Mouse (Mus musculus) olfactory bulb, adult 2 months (tissue): Measurements from ENCODE around the gene Sez6l. TPM values are rescaled to one million over a fixed set of nuclear protein-coding genes. Genes with fewer than 3 reads are reported as not detected.

ENCODE experiments used
- H3K27ac ChIP-seq: fragments of 200-500 bp; 2 replicates; pipeline ENCODE4 v1.5.1; 2012; ENCODE audit warnings: low read depth, low read length; ENCODE audit not compliant: insufficient read depth
- H3K4me1 ChIP-seq: fragments of 200-500 bp; 2 replicates; pipeline ENCODE4 v1.6.1; 2012; ENCODE audit warnings: low read length; ENCODE audit not compliant: control insufficient read depth, insufficient read depth
- H3K4me3 ChIP-seq: fragments of 200-500 bp; 2 replicates; pipeline ENCODE4 v1.5.1; 2012; ENCODE audit warnings: mild to moderate bottlenecking, low read depth, low read length, moderate library complexity; ENCODE audit not compliant: insufficient read depth
- CTCF ChIP-seq: fragments of 200-500 bp; IDR thresholded peaks from 2 replicates; pipeline ENCODE4 v1.5.1; 2012; ENCODE audit warnings: low read depth, mild to moderate bottlenecking, low read length, moderate library complexity; ENCODE audit not compliant: insufficient read depth
- POLR2A ChIP-seq: fragments of 200-500 bp; IDR thresholded peaks from 2 replicates; pipeline ENCODE4 v1.6.1; 2012; ENCODE audit warnings: mild to moderate bottlenecking, low read depth, low read length, moderate library complexity; ENCODE audit not compliant: insufficient read depth
- WGBS: fragments of 180-500 bp; shearing (Covaris S2); methylation state at CpG from one replicate; pipeline ENCODE4 v1.1.7; 2018; 5-methylcytosine and 5-hydroxymethylcytosine counted together
- polyA plus RNA-seq: library from polyadenylated mRNA; stranded (reverse); fragments of >200 nt; gene quantifications from 2 replicates; pipeline ENCODE4 v1.2.4, GENCODE M21; 2012; ENCODE audit warnings: low replicate concordance; ENCODE audit not compliant: missing spikeins, insufficient read depth, insufficient read length

Sez6l gene
- polyA plus RNA-seq, 1 experiment, result not detected

DNA sequence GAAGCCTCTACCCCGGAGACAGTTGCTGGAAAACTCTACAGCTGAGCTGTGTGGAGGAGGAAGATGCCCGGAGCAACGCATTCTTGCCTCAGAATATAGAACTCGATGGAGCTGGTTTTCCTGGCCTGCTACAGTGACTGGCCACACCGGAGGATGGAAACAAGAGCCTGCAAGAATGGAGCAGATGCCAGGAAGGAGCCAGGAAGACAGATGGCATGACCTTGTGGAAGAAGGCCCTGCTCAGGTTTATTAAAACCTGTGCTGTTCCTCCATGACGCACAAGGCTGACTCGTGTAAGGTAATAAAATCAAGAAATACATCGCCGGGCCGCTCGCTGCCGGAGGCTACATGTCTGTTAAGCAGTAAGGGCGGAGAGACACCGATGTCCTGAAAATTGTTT is 28.4 kb upstream of the Sez6l start:
- TF ChIP-seq CTCF (no peak), POLR2A (no peak)
- Histone ChIP-seq H3K4me3 (no peak overlapping the region), H3K4me1 (peaks cover 43% of the 10 kb centered on the region), H3K27ac (no peak overlapping the region)
- 78% methylated on average over 14 of the region's 14 CpGs for WGBS

DNA sequence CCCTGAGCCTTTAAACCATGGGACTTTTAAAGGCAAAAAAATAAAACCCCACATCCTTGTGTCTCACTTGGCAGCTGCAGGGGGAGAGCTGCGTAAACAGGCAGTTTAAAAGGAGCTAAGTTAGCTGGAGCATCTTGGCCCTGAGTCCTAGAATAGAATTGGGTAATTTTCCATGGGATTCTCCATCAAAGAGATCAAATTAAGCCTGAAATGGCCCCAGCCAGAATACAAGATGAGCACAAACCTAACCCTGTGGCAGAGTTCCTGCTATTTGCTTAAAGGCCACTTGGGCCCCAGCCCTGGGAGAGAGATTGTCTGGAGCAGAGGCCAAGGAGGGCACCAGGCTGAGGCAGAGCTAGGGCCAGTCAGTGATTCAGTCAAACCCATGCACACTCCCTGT is 27.3 kb upstream of the Sez6l start:
- no peak for TF ChIP-seq POLR2A
- TF ChIP-seq CTCF, result no peak
- Histone ChIP-seq H3K4me3 (no peak overlapping the region), H3K27ac (no peak overlapping the region; the same call in 1 of the 2 replicates), H3K4me1 (peaks cover 50% of the 10 kb centered on the region)
- WGBS, result 45% methylated on average over 1 of the region's 1 CpGs

DNA sequence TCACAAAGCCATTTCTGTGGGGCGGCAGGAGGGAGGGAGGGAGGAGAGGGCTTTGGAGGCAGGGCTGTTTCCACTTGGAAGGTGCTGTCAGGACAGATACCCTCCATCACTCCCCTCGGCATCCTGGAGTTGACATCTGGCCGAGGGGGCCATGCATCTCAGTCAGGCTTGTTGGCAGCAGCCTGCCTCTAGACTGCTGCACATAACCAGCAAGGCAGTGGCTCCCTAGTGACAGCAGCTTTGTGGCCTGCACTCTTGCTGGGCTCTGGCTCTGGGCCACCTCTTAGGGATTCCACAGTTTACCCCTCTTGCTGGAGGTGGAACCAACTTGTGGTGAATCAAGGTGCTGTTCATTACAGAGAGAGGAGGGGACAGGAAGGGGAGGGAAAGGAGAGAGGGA is 26.6 kb upstream of the Sez6l start:
- no peak for TF ChIP-seq POLR2A
- TF ChIP-seq CTCF, result no peak
- Histone ChIP-seq H3K27ac (no peak overlapping the region), H3K4me1 (peaks cover 47% of the 10 kb centered on the region), H3K4me3 (no peak overlapping the region)
- 41% methylated on average over 3 of the region's 3 CpGs for WGBS

DNA sequence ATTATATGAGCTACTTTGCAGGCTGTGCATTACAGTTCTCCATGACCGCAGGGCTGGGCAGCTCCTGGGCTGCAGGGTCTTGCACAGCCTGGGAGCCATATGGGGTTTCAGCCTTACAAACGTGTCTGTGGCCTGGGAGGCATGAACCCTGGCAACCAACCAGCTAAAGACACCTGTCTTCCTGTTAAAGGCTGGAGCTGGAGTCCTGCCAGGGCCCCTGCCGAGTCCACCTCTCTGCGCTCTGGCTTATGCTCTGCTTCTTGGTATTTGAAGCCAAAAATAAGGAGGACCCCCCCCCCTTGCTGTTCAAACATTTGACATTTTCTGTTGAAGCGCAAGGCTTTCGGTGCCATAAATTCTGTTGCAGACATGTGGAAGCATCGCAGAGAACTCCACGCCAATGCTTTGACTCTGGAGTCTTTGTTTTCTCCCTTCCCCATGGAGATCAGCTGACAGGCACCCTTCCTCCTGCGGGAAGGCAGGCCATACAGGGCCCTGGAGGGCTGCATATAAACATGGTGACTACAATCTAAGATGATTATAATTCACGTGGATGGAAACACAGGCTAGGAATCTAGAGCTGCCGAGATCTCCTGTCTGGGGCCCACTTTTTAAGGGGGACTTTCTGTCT is 23.4 kb upstream of the Sez6l start:
- no peak overlapping the region for H3K4me3 ChIP-seq
- TF ChIP-seq POLR2A (no peak), CTCF (no peak)
- H3K4me1 ChIP-seq, result peaks cover 34% of the 10 kb centered on the region
- H3K27ac ChIP-seq, result no peak overlapping the region
- 55% methylated on average over 11 of the region's 11 CpGs for WGBS

DNA sequence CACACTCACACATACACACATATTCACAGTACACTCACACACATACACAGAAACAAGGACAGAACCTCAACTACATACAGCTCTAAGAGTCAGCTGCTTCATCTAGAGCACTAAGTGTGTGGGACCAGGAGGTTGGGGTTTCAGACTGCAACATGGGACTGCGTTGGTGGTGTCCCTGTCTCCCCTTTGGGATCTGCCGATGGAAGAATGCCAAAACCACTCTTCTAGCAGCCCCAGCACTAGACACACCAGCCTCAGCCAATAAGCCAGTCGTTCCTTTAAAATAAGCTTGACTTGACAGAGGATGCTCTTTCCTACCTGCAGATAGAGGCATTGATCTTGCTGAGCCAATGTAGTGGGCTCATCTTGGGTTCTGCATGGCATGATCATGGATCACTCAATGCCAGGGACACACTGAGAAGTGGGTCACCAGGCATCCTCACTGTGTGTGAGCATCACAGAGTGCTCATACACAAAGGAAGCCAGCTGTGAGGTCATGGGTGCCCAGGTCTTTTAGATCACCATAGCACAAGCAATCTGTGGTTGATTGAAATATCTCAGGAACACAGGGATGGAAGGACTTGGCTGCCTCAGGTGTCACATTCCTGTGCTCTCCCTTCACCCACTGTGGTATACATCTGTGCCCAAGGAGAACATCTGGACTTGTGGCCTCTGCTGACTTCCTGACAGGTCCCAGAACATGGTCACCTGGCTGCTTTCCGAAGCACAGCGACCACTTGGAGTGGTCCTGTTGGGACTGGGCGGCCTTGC is 22.7 kb upstream of the Sez6l start:
- TF ChIP-seq CTCF (no peak), POLR2A (no peak)
- 74% methylated on average over 6 of the region's 6 CpGs for WGBS
- Histone ChIP-seq H3K4me3 (no peak overlapping the region), H3K27ac (no peak overlapping the region), H3K4me1 (peaks cover 27% of the 10 kb centered on the region)

DNA sequence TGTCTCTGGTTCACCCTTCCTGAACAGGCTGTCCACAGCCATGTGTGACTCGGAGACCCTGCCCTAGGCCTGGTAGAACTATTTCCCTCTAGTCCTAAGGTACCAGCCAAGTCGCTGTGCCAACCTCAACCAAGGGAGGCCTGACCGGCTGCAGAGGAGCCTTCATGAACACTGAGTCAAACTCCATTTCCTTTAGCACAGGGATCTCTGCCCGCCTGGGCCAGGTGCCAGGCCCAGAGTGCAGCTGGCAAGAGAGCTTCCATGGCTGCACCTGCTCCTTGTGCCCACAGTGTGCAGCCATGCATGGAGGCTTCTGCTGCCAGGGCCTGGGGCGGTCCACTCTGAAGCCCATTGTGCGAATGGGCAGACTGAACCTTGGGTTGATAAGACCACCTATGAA is 20.9 kb upstream of the Sez6l start:
- H3K4me1 ChIP-seq, result peaks cover 15% of the 10 kb centered on the region; the same call in 1 of the 2 replicates
- no peak overlapping the region for H3K27ac ChIP-seq
- no peak overlapping the region for H3K4me3 ChIP-seq
- TF ChIP-seq CTCF (no peak), POLR2A (no peak)
- WGBS, result 64% methylated on average over 6 of the region's 6 CpGs

DNA sequence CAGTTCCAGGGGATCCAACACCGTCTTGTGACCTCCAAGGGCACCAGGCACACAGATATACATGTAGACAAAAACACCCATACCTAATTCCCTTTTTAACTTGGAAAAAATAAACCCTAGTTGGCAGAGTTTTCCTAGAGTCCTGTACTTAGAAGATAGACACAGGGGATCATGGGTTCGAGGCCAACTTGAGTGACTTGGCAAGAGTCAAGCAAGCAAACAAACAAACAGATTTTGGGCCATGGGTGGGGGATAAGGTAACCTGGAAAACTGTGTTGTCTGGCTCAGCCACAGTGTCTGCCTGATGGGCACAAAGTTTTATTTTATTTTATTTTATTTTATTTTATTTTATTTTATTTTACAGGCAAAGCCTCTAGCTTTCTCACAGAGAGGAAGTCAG is 20.3 kb upstream of the Sez6l start:
- H3K27ac ChIP-seq, result no peak overlapping the region
- WGBS, result 81% methylated on average over 2 of the region's 2 CpGs
- TF ChIP-seq POLR2A (no peak), CTCF (no peak)

DNA sequence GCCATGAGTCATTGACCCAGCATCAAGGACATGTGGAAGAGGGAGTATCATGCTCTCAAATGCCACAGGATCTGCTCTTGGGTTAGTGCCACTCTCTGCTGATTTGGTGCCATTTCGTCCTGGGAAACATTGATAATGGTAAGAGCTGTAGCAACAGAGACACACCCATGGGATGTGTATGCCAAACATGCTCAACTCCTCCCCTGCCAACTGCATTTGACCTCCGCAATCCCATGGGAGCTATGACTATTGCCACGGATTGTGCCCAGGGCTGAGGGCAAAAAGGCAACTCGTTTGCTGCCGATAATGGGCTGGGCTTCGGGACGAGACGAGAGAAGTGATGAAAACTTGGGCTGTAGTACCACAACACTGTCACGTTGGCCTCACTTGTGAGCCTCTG is 19.7 kb upstream of the Sez6l start:
- 87% methylated on average over 9 of the region's 9 CpGs for WGBS
- Histone ChIP-seq H3K27ac (no peak overlapping the region), H3K4me3 (no peak overlapping the region), H3K4me1 (peaks cover 15% of the 10 kb centered on the region; the same call in 1 of the 2 replicates)
- TF ChIP-seq CTCF, result no peak
- TF ChIP-seq POLR2A, result no peak

More for the DNA sequence above, 20.3 kb upstream of the Sez6l start:
- peaks cover 15% of the 10 kb centered on the region; the same call in 1 of the 2 replicates for H3K4me1 ChIP-seq
- H3K4me3 ChIP-seq, result no peak overlapping the region

DNA sequence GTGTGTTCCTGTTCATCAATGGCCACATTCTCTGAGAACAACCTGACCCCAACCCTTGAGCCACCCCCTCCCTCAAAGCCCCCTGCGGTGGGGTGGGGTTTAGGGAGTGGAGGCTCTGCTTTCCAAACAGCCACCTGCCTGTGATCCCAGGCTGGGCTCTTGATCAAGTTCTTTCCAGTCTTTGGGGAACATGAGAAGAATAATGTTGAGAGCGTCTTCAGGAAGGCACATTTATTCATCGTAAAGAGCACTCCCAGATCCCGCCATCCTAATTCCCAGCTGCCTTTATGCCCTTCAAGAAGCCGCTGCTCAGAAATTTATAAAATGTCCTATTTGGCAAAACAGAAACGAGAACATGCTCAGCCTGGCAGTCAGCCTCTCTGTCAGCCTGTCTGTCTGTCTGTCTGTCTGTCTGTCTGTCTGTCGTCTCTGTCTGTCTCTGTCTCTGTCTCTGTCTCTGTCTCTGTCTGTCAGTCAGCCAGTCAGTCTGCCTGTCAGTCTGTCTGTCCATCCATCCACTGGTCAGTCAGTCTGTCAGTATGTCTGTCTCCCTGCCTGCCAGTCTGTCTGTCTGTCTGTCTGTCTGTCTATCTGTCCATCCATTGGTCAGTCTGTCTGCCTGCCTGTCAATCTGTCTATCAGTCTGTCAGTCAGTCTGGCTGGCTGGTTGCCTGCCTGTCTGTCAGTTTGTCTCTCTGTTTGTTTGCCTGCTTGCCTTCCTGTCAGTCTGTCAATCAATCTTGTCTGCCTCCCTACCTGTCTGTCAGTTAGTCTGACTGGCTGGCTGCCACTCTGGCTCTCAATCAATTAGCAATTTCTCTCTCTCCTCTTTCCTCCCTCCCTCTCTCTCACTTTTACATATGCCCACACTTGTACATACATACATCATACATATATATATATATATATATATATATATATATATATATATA is 19.0 kb upstream of the Sez6l start:
- Histone ChIP-seq H3K4me1 (peaks cover 15% of the 10 kb centered on the region; the same call in 1 of the 2 replicates), H3K4me3 (no peak overlapping the region), H3K27ac (no peak overlapping the region)
- 35% methylated on average over 7 of the region's 7 CpGs for WGBS
- TF ChIP-seq CTCF (no peak), POLR2A (no peak)

DNA sequence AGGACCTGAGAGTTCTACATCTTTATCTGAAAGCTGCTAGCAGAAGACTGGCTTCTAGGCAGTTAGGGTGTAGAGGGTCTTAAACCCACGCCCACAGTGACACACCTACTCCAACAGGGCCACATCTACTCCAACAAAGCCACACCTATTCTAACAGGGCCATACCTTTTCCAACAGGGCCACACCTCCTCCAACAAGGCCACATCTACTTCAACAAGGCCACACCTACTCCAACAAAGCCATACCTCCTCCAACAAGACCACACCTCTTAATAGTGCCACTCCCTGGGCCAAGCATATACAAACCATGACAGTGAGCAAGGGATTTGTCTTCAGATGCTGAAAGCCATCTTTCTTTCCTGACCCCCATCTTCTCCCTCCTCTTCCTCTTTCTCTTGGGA is 14.7 kb upstream of the Sez6l start:
- H3K27ac ChIP-seq, result no peak overlapping the region
- H3K4me1 ChIP-seq, result no peaks in the 10 kb centered on the region
- WGBS, result 90% methylated on average over 1 of the region's 1 CpGs

More for the DNA sequence above, 14.7 kb upstream of the Sez6l start:
- no peak for TF ChIP-seq POLR2A
- TF ChIP-seq CTCF, result no peak
- H3K4me3 ChIP-seq, result no peak overlapping the region
